Mouse (Mus musculus) Patski (cell line): Measurements from ENCODE around the gene Neurod4. TPM values are rescaled to one million over a fixed set of nuclear protein-coding genes. Genes with fewer than 3 reads are reported as not detected.
"Not testable (repeated sequence)": the region's sequence is repeated elsewhere in the genome, so short reads cannot be mapped to it uniquely, and the experiment has no call there.

Experiments
- ATAC-seq: fragments of 100-300 bp; one replicate; pipeline ENCODE4 v1.8.0; 2021
- CTCF ChIA-PET: fragments of 350-600 bp; sonication (Branson Sonifier 250); formaldehyde crosslinking; loops from one replicate; lab custom pipeline; 2022; ENCODE audit warnings: inconsistent platforms; lab: Charles Lee
- POLR2A ChIA-PET: fragments of 350-600 bp; sonication (Branson Sonifier 250); formaldehyde crosslinking; loops from one replicate; lab custom pipeline; 2022; ENCODE audit warnings: antibody characterized with exemption, inconsistent platforms; lab: Charles Lee
- DNase-seq: peaks from one replicate; pipeline ENCODE4 v3.0.0-alpha.2; 2011; ENCODE audit warnings: low read depth, low spot score
- H3K27me3 ChIP-seq: fragments of 371-371 bp; one replicate; pipeline ENCODE4 v1.5.1; 2021
- CTCF ChIP-seq: fragments of 100-300 bp; IDR thresholded peaks from one replicate; pipeline ENCODE4 v1.5.1; 2021
- in situ Hi-C: fragments of 300-500 bp; cut with MboI; formaldehyde crosslinking; loops from 3 replicates; pipeline ENCODE4 v1.11.1; 2018; ENCODE audit warnings: low pct_unique_long_range_greater_than_20kb, mixed read lengths
- polyA plus RNA-seq: library from polyadenylated mRNA; unstranded; gene quantifications from one replicate; pipeline ENCODE4 v1.2.3, GENCODE M21; 2021

The Neurod4 gene
- not detected for polyA plus RNA-seq

DNA sequence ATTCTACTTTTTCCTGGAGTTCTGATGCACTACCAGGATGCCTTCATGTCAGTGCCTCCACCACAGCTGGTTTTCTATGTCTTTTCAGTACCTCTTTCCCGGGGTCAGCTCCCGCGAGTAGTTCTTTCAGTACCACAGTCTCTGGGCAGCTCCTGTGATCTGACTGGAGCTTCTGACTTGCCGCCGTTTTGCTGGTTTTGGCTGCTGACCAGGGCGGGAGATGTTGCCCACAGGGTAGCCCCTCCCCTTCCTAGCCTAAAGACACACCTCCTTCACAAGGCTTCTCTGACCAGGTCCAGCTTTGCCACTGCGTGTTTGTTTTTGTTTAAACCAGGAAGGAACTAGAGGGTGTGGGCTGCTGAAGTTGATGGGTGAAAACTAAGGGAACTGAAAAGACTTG lies at the start of gene Neurod4:
Gene Neurod4, minus strand, starts transcription at position 175 of the 400 bp plus-strand sequence.
- CTCF ChIA-PET: no interaction called here
- DNase-seq (no peak), ATAC-seq (no peak)
- POLR2A ChIA-PET: no interaction called here
- no peak for TF ChIP-seq CTCF
- in situ Hi-C loops: no loop called here
- H3K27me3 ChIP-seq: no peaks in the 10 kb centered on the region

DNA sequence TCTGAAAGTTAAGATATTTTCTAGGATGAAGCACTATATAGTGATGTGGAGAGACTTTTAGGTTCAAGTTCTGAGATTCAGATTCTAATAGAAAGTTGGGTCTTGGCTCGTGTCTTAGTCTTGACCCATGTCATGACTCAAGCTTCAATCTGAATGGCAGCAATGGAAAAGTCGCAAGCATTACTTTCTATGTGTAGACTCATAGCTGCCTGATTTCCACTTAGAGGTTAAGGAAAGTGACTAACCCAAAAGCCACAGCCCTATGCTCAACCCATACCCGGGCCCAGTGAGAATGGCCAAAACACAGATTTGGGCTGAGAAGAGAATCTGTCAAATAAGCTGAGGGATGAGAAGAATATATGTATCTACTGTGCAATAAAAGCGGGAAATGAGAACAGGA lies 44.2 kb upstream of the Neurod4 start:
- in situ Hi-C loops: no loop called here
- CTCF ChIA-PET: no interaction called here

DNA sequence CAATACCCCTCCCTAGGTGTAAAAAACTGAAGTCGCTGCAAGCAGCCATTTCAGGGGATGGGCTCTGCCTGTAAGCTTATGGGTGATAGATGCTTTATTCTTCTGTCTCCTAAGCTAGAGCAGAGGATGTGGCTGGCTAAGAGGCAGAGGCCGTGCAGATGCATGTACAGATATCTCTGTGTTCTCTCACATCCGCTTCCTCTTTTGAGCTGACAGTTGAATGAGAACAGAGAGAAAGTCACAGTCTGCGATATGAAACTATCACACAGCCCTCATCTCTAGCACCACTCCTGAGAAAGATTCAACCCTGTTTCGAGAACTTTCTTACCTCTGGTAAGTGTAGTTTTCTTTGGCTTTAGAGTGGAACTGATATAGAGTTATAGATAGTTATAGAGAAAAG lies 42.6 kb upstream of the Neurod4 start, which contains the start of gene Tespa1:
Gene Tespa1, plus strand, starts transcription at position 234 of the 400 bp plus-strand sequence.
- ChIA-PET CTCF (interaction anchor here (1.3 kb wide), 1 partner anchor 11 kb away, joined by 3 read pairs; no protein-coding TSS in a partner anchor), POLR2A (no interaction called here)
- in situ Hi-C loops: no loop called here
- DNase-seq: no peak
- H3K27me3 ChIP-seq: no peaks in the 10 kb centered on the region
- no peak for TF ChIP-seq CTCF
- no peak for ATAC-seq

More for the DNA sequence above, 44.2 kb upstream of the Neurod4 start:
- no peak for ATAC-seq
- DNase-seq: no peak
- no peaks in the 10 kb centered on the region for H3K27me3 ChIP-seq
- POLR2A ChIA-PET: no interaction called here
- TF ChIP-seq CTCF: no peak

DNA sequence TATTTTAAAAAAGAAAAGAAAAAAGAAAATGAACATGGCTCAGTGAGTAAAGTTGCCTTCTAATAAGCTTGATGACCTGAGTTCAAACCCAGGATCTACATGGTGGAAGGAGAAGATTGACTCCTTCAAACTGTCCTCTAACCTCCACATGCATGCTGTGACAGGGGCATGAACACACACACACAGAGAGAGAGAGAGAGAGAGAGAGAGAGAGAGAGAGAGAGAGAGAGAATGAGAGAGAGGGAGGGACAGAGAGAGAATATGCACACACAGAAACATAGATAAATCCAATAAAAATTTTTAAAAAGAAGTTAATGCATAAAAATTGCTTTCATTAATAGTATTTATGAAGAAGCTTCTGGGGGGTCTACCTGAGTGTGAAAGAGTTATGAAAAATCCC lies 42.0 kb upstream of the Neurod4 start:
- ATAC-seq: no peak
- POLR2A ChIA-PET: no interaction called here
- CTCF ChIA-PET: no interaction called here
- in situ Hi-C loops: no loop called here
- no peak for TF ChIP-seq CTCF
- no peaks in the 10 kb centered on the region for H3K27me3 ChIP-seq
- DNase-seq: no peak

DNA sequence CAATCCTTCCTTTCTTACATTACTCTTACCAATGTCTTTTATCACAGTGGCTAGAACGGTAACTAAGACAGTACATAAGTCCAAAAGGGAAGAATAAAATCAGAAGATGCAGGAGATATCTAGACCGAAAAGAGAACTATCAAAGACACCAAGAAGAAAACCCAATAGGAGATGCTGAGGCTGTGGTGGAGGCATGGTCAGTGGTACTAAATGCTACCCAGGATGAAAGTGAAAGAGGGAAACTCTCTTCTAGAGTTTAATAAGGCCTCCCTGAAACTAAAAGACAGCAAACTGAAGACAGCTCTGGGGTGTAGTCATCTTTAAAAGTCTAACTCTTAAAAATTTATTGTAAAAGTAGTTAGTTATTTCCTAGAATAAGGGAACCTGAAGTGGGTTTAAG lies 40.7 kb upstream of the Neurod4 start:
- no peaks in the 10 kb centered on the region for H3K27me3 ChIP-seq
- in situ Hi-C loops: no loop called here
- no peak for TF ChIP-seq CTCF
- DNase-seq (no peak), ATAC-seq (no peak)
- CTCF ChIA-PET: no interaction called here
- POLR2A ChIA-PET: no interaction called here

DNA sequence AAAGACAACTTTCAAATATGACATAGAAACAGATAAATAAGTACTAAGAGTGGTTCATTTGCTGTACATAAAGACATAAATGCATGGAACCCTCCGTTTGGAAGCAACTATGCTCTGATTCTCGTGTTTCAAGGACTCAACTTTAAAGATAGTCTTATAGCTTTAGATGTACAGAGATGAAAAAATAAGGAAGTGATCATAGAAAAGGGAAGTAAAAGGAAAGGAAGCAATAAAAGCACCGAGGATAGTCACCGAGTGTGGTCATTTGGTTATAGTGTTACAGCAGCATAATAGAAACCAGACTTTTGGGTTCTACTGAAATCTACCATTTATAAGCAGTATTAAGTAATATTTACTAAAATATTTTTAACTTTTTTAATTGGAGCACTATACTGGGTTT lies 38.7 kb upstream of the Neurod4 start:
- ChIA-PET POLR2A (no interaction called here), CTCF (interaction anchor here (1.5 kb wide), 1 partner anchor 14 kb away, joined by 4 read pairs; no protein-coding TSS in a partner anchor)
- in situ Hi-C loops: no loop called here
- ATAC-seq (no peak), DNase-seq (no peak)
- no peak for TF ChIP-seq CTCF
- H3K27me3 ChIP-seq: no peaks in the 10 kb centered on the region

DNA sequence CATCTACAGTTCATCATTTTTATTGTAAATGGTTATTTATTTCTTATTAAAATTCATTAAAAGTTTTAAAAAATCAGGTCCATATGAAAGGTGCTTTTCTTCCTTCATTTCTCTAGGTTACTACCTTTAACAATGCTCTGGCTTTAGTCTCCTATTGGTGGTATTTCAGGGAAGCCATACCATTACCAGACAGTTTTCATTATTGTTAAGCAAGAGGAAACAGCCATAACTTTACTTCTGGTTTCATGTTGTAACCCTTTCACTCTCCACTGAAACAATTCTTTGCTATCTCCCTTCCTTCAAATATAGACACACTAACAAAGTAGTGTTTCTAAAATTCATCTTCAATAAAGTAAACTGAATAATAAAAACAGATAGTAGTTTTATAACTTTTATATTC lies 35.8 kb upstream of the Neurod4 start:
- no peak for DNase-seq
- in situ Hi-C loops: no loop called here
- ATAC-seq: no peak
- ChIA-PET POLR2A (no interaction called here), CTCF (no interaction called here)
- no peaks in the 10 kb centered on the region for H3K27me3 ChIP-seq
- TF ChIP-seq CTCF: no peak

DNA sequence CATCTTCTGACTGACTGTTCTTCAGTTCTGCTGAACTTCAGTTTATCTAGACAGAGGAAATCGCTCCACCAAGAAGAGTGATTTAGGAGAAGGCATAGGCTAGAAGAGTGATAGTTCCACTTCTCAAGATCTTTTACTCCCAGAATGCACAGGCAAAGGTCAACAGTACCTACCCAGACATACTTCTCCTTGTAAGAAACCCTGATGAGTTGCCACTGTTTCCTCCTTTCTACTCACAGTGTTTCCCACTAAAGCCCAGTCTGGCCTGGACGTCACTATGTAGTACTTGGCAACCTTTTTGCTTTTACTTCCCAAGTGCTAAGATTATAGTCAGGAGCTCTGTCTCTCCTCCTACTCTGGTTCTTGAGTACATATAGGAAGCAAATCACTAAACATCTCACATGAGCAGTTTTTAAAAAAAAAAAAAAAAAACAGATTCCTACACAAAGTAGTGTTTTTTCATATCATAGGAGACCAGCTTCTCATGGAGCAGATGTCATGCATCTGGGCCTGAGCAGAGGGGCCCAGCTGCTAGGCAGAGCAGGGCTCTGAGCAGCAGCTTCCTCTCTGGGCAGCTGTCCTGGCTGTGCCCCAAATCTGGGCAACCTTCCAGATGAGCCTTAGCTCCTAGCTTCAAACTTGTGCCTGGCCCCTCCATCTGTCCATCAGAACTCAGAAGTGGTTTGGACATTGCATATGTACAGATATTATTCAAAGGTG lies 34.2 kb upstream of the Neurod4 start:
- no peak for DNase-seq
- TF ChIP-seq CTCF: no peak
- in situ Hi-C loops: no loop called here
- ChIA-PET POLR2A (no interaction called here), CTCF (interaction anchor here (0.6 to 0.8 kb wide), 2 partner anchors 11 to 103 kb away, joined by 3 read pairs; no protein-coding TSS in a partner anchor)
- no peaks in the 10 kb centered on the region for H3K27me3 ChIP-seq
- no peak for ATAC-seq

DNA sequence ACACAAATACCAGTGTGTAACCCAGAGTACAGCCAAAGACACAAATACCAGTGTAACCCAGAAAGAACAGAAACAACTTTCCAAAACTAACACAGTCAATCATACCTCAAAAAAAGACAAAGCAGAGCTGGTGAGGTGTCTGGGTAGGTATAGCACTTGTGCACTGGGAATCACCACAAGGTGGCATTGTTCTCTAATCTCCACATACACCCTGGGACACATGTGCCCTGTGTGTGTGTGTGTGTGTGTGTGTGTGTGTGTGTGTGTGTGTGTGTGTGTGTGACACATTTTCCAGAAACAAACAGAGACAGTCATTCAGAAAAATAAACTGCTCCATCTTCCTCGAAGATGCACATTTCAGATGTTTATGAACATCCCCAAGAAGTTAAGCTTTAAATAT lies 33.5 kb upstream of the Neurod4 start:
- no peak for ATAC-seq
- POLR2A ChIA-PET: no interaction called here
- peak; percentile 30 for TF ChIP-seq CTCF

DNA sequence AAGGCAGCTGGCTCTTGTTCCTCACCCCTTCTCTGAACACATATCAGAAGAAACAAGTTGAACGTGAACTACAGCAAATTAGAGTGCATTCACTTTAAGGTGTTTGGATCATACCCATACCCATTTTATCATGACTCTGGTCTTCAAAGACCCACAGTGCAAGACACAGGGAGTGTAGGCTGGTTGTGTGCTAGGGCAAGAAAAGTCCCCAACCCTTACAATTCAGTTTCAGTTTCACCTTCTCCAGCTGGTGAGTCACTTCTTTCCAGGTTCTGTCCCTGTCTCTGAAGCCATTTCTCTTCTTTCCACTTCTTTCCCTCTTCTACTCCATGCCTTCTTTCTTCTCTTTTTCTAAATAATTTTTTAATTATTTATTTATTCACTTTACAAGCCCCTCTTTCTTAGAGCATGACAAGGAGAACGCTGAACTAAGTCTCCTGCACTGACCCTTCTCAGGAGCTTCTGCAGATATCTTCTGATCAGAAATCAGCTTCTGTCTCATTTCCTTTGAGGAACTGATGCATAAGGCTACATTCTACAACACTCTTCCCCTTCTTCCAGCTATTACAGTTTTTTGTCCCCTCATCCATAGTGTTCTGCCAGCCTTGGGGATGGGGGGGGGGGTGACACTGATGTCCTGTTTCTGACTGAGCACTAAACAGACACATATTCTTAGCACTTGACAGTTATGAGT lies 31.6 kb upstream of the Neurod4 start:
- ChIA-PET POLR2A (no interaction called here), CTCF (no interaction called here)
- in situ Hi-C loops: no loop called here
- no peaks in the 10 kb centered on the region for H3K27me3 ChIP-seq
- TF ChIP-seq CTCF: no peak
- ATAC-seq: no peak
- DNase-seq: no peak

More for the DNA sequence above, 33.5 kb upstream of the Neurod4 start:
- in situ Hi-C loops: no loop called here
- no peak for DNase-seq
- no peaks in the 10 kb centered on the region for H3K27me3 ChIP-seq
- CTCF ChIA-PET: interaction anchor here (0.6 to 0.8 kb wide), 2 partner anchors 12 to 102 kb away, joined by 3 read pairs; no protein-coding TSS in a partner anchor

DNA sequence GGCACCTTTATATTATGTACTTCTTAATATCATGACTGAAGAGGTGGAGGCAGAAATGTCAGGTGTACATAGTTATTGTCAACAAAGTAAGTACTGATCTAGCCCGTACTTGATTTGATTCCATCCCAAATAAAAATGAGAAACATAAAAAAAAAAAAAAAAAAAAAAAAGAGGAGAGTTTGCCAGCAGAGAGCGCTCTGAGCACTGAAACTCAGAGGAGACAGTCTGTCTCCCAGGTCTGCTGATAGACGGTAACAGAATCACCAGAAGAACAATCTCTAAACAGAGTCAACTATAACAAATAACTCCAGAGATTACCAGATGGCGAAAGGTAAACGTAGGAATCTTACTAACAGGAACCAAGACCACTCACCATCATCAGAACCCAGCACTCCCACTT lies 24.1 kb upstream of the Neurod4 start:
- in situ Hi-C loops, CTCF ChIA-PET, ATAC-seq, DNase-seq, POLR2A ChIA-PET, H3K27me3 ChIP-seq: not testable (repeated sequence)
